Mouse (Mus musculus) E14TG2a.4 (cell line): ENCODE results near the gene Igf2bp3.

ENCODE experiments used
- CTCF ChIP-seq: conservative IDR thresholded peaks from 2 replicates; pipeline ENCODE4 v1.5.1; 2014; ENCODE audit warnings: low read length
- POU5F1 ChIP-seq: IDR thresholded peaks from 2 replicates; pipeline ENCODE4 v1.6.1; 2014; ENCODE audit warnings: low read length, borderline replicate concordance

GRCm38 (mm10) chr6:49252207-49252606 lies 37.5 kb upstream of the Igf2bp3 start:
- TF ChIP-seq CTCF (no peak), POU5F1 (no peak)
